Mouse (Mus musculus) midbrain, embryonic 11.5 days (tissue): Measurements from ENCODE around the gene Olfr195. TPM values are rescaled to one million over a fixed set of nuclear protein-coding genes. Genes with fewer than 3 reads are reported as not detected.
"Not testable (repeated sequence)": the region's sequence is repeated elsewhere in the genome, so short reads cannot be mapped to it uniquely, and the experiment has no call there.

ENCODE experiments used
- ATAC-seq: fragments of 200-750 bp; cut with Nextera tagmentation; 2 replicates; pipeline ENCODE4 v1.8.0; 2017; ENCODE audit warnings: moderate TSS enrichment, moderate library complexity; ENCODE audit not compliant: low FRiP score
- DNase-seq: peaks from one replicate; pipeline ENCODE4 v3.0.0; 2015; ENCODE audit warnings: low spot score; ENCODE audit errors: missing footprints
- H3K27ac ChIP-seq: fragments of 300-500 bp; sonication (generic); 2 replicates; pipeline ENCODE4 v1.5.1; 2014; ENCODE audit warnings: low read depth, low read length
- H3K27me3 ChIP-seq: fragments of 300-500 bp; sonication (generic); 2 replicates; pipeline ENCODE4 v1.6.1; 2014; ENCODE audit warnings: mild to moderate bottlenecking, low read length, moderate library complexity, mixed read lengths; ENCODE audit not compliant: control insufficient read depth, insufficient read depth
- H3K36me3 ChIP-seq: fragments of 300-500 bp; sonication (generic); 2 replicates; pipeline ENCODE4 v1.6.1; 2014; ENCODE audit warnings: mild to moderate bottlenecking, low read length, moderate library complexity, mixed read lengths; ENCODE audit not compliant: control insufficient read depth, insufficient read depth
- H3K4me1 ChIP-seq: fragments of 300-500 bp; sonication (generic); 2 replicates; pipeline ENCODE4 v1.6.1; 2014; ENCODE audit warnings: low read length; ENCODE audit not compliant: control insufficient read depth, insufficient read depth
- H3K4me2 ChIP-seq: fragments of 300-500 bp; sonication (generic); 2 replicates; pipeline ENCODE4 v1.6.1; 2014; ENCODE audit warnings: mild to moderate bottlenecking, moderate library complexity
- H3K4me3 ChIP-seq: fragments of 300-500 bp; sonication (generic); 2 replicates; pipeline ENCODE4 v1.5.1; 2014; ENCODE audit warnings: low read depth, low read length
- H3K9ac ChIP-seq: fragments of 300-500 bp; sonication (generic); 2 replicates; pipeline ENCODE4 v1.6.1; 2014; ENCODE audit warnings: low read length
- H3K9me3 ChIP-seq: fragments of 300-500 bp; sonication (generic); 2 replicates; pipeline ENCODE4 v1.6.1; 2016; ENCODE audit warnings: low read length; ENCODE audit not compliant: control insufficient read depth
- WGBS: fragments of 180-500 bp; shearing (Covaris S2); extraction: QIAGEN DNeasy Blood & Tissue Kit; methylation state at CpG from one replicate; pipeline ENCODE4 v1.1.7; 2014; 5-methylcytosine and 5-hydroxymethylcytosine counted together
- polyA plus RNA-seq: library from polyadenylated mRNA; unstranded; fragments of >200 nt; fragmentation: Nextera tagmentation; extraction: Ambion mirVana; gene quantifications from 2 replicates; pipeline ENCODE4 v1.2.1, GENCODE M21; 2014

Olfr195 gene
- not detected in 2 replicates for polyA plus RNA-seq

- DNase-seq (no peak), ATAC-seq (no peak)
- 93% methylated on average over 1 of the region's 1 CpGs for WGBS
- no peaks in the 10 kb centered on the region for H3K4me1 ChIP-seq
- no peak within 1 kb of the TSS for H3K4me3 ChIP-seq
- H3K27ac ChIP-seq, result no peak within 1 kb of the TSS
- no peak within 1 kb of the TSS for H3K9ac ChIP-seq
- H3K36me3 ChIP-seq, result no peaks in the 10 kb centered on the region
- no peak within 1 kb of the TSS for H3K4me2 ChIP-seq
- H3K27me3 ChIP-seq, result no peaks in the 10 kb centered on the region
- no peaks in the 10 kb centered on the region for H3K9me3 ChIP-seq
Observed at GRCm38 (mm10) chr16:59146746-59147145, at the start of gene Olfr195. Olfr195 (plus strand) TSS chr16:59147046.

DNA sequence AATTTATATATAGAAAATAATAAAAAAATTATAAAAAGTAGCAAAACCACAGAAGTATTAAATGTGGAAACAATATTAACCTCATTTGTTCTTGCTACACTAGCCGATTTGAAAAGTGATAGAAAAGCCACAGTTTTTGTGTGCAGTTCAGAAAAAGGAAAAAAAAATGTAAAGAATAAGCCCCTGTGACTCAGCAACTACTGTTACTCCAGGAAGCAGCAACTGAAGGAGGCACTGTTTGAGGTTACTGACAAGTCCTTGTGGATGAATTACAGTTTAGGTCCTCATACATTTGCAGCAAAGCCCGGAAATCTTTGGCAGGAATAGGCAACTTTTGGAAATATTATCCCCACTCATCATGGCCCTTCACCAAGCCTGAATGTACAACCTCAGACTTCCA is 41.5 kb upstream of the Olfr195 start:
- no peak for DNase-seq
- H3K4me2 ChIP-seq, result no peak overlapping the region
- H3K4me3 ChIP-seq, result no peak overlapping the region

DNA sequence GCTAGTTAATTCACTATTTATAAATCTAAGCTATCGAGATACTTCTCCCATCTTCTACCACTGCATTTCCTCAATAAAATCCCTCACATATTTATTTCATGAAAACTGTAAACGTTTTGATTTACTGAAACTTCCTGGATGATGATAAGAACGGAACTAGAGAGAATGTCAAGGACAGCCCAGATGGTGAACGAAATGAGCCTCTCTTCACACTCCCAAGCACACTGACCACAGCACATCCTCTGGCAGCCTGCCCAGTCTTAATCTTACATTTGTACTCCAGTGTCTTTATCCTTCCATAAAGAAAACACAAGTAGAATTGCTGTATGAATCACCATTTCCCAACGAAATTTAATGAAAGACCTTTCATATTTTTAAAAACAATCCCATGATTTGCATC is 38.3 kb upstream of the Olfr195 start:
- WGBS, result 72% methylated on average over 5 of the region's 5 CpGs
- not testable (repeated sequence) for H3K9ac ChIP-seq, H3K27me3 ChIP-seq, ATAC-seq, H3K4me3 ChIP-seq, H3K36me3 ChIP-seq, DNase-seq, H3K4me2 ChIP-seq, H3K27ac ChIP-seq, H3K4me1 ChIP-seq, H3K9me3 ChIP-seq

More for the DNA sequence above, 41.5 kb upstream of the Olfr195 start:
- no peak for ATAC-seq
- no peak overlapping the region for H3K27ac ChIP-seq
- WGBS, result 87% methylated on average over 2 of the region's 2 CpGs
- no peaks in the 10 kb centered on the region for H3K36me3 ChIP-seq
- H3K9me3 ChIP-seq, result no peaks in the 10 kb centered on the region
- no peaks in the 10 kb centered on the region for H3K4me1 ChIP-seq
- H3K9ac ChIP-seq, result no peak overlapping the region
- H3K27me3 ChIP-seq, result no peaks in the 10 kb centered on the region

- Histone ChIP-seq H3K36me3 (no peaks in the 10 kb centered on the region), H3K4me2 (no peak within 1 kb of the TSS), H3K4me3 (no peak within 1 kb of the TSS), H3K27me3 (no peaks in the 10 kb centered on the region), H3K9ac (no peak within 1 kb of the TSS), H3K27ac (no peak within 1 kb of the TSS), H3K9me3 (no peaks in the 10 kb centered on the region), H3K4me1 (no peaks in the 10 kb centered on the region)
- WGBS, result 93% methylated on average over 1 of the region's 1 CpGs
- DNase-seq, result no peak
- ATAC-seq, result no peak
Observed at GRCm38 (mm10) chr16:59111781-59112180, 35.1 kb upstream of the Olfr195 start, which contains the start of gene Olfr193. Olfr193 (minus strand) TSS chr16:59111881.

GRCm38 (mm10) chr16:59120969-59121368 is 25.9 kb upstream of the Olfr195 start, which contains the start of gene Olfr194:
Olfr194 (minus strand) TSS chr16:59121069.
- H3K4me3 ChIP-seq, result no peak within 1 kb of the TSS
- DNase-seq (no peak), ATAC-seq (no peak)
- H3K27ac ChIP-seq, result no peak within 1 kb of the TSS
- H3K9me3 ChIP-seq, result no peaks in the 10 kb centered on the region
- H3K36me3 ChIP-seq, result no peaks in the 10 kb centered on the region
- no peak within 1 kb of the TSS for H3K4me2 ChIP-seq
- H3K27me3 ChIP-seq, result no peaks in the 10 kb centered on the region
- no peak within 1 kb of the TSS for H3K9ac ChIP-seq
- H3K4me1 ChIP-seq, result no peaks in the 10 kb centered on the region

- Histone ChIP-seq H3K4me2 (no peak overlapping the region), H3K4me1 (no peaks in the 10 kb centered on the region), H3K9me3 (no peaks in the 10 kb centered on the region; the same call in 1 of the 2 replicates), H3K27me3 (no peaks in the 10 kb centered on the region), H3K9ac (no peak overlapping the region), H3K27ac (no peak overlapping the region), H3K4me3 (no peak overlapping the region), H3K36me3 (no peaks in the 10 kb centered on the region)
- 87% methylated on average over 1 of the region's 1 CpGs for WGBS
- DNase-seq (no peak), ATAC-seq (no peak)
Observed at GRCm38 (mm10) chr16:59130740-59131139, 16.1 kb upstream of the Olfr195 start.

GRCm38 (mm10) chr16:59141105-59141504 is 5.7 kb upstream of the Olfr195 start:
- ATAC-seq (no peak), DNase-seq (no peak)
- Histone ChIP-seq H3K4me1 (no peaks in the 10 kb centered on the region), H3K4me2 (no peak overlapping the region), H3K9me3 (no peaks in the 10 kb centered on the region), H3K36me3 (no peaks in the 10 kb centered on the region), H3K9ac (no peak overlapping the region), H3K4me3 (no peak overlapping the region), H3K27me3 (no peaks in the 10 kb centered on the region), H3K27ac (no peak overlapping the region)

DNA sequence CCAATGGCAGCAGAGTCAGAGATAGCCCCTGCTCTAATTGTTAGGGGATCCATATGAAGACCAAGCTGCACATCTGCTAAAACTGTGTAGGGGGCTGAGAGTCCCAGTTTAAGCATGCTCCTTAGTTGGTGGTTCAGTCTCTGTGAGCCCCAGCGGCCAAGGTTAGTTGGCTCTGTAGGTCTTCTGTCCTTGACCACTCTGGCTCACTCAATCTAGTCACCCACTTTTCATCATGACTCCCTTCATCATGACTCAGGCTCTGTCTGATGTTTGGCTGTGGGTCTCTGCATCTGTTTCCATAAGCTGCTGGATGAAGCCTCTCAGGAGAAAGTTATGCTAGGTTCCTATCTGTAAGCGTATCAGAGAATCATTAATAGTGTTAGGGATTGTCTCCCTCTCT is 5.2 kb downstream of the Olfr195 start:
- no peak for ATAC-seq
- H3K4me3 ChIP-seq, result no peak overlapping the region

DNA sequence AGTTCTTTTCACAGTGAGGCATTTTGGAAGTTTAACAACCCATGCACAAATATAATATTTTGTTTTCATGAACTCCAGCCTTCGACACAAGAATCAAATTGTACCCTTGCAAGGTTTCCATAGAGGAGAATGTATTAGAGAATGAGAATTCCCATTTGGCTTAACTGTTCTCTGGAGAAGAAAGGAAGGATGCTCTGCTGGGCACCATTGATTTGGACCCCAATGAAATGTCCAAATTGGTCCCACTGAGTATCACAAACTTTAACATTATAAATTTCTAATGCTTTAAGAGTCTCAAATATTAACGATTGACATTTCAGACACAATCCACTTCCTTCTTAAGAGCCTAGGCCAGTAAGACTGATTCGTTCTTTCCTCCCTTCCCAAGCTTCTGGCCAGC is 23.5 kb downstream of the Olfr195 start, which contains the start of gene Olfr196:
Olfr196 (minus strand) TSS at position 101 of the 400 bp plus-strand sequence.
- Histone ChIP-seq H3K9ac (no peak within 1 kb of the TSS), H3K4me3 (no peak within 1 kb of the TSS), H3K36me3 (no peaks in the 10 kb centered on the region), H3K9me3 (no peaks in the 10 kb centered on the region), H3K27ac (no peak within 1 kb of the TSS), H3K4me1 (no peaks in the 10 kb centered on the region), H3K27me3 (no peaks in the 10 kb centered on the region), H3K4me2 (no peak within 1 kb of the TSS)
- DNase-seq, result no peak
- 76% methylated on average over 3 of the region's 3 CpGs for WGBS
- ATAC-seq, result no peak

More for the DNA sequence above, 5.2 kb downstream of the Olfr195 start:
- Histone ChIP-seq H3K4me1 (no peaks in the 10 kb centered on the region), H3K27ac (no peak overlapping the region), H3K36me3 (no peaks in the 10 kb centered on the region), H3K9ac (no peak overlapping the region), H3K27me3 (no peaks in the 10 kb centered on the region), H3K9me3 (no peaks in the 10 kb centered on the region), H3K4me2 (no peak overlapping the region)
- WGBS, result 87% methylated on average over 2 of the region's 2 CpGs
- no peak for DNase-seq
